Mouse (Mus musculus) cerebellum, adult 2 months (tissue): Measurements from ENCODE around the gene Smdt1.
A peak's percentile ranks its signal among the peaks of the same experiment; 100 is the strongest.

ENCODE experiments used
- CTCF ChIP-seq: fragments of 200-500 bp; IDR thresholded peaks from 2 replicates; pipeline ENCODE4 v1.5.1; 2011; ENCODE audit warnings: low read depth, mild to moderate bottlenecking, control low read depth, low read length, moderate library complexity, borderline replicate concordance; ENCODE audit not compliant: insufficient read depth
- POLR2A ChIP-seq: fragments of 200-500 bp; IDR thresholded peaks from 2 replicates; pipeline ENCODE4 v1.6.1; 2011; ENCODE audit warnings: low read length, control low read depth, borderline replicate concordance; ENCODE audit not compliant: insufficient read depth

GRCm38 (mm10) chr15:82338593-82339112, at the start of gene Smdt1, which contains the start of the genes Naga and Pheta2:
- no peak for TF ChIP-seq CTCF
- TF ChIP-seq POLR2A: peak; percentile 38; the same call in 1 of the 2 replicates
